Mouse (Mus musculus): ENCODE data around the gene Pcsk5.

Pcsk5 gene

DNA sequence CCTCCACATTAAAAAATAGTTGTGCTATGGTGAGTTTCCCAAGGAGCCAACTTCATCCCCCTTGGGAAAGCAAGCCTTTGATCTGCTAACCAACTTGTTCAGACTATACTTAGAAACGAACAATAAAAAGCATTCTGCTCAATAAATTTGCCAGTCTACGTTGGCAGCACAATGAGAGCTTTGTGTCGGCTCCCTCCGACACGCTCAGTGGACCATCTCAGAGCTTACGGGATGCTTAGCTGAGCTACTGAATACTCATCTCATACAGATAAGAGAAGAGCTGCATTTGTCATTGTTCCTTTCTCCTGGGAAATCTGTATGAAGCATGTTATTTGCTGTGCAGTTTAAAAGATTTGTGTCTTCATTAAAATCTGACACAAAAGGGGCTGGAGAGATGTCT, 451.0 kb downstream of the Pcsk5 start:
- DNase-seq: no peak

- DNase-seq: no peak
Observed at GRCm38 (mm10) chr19:17385426-17385825, 452.0 kb downstream of the Pcsk5 start.

- DNase-seq: no peak
Observed at GRCm38 (mm10) chr19:17385022-17385421, 452.4 kb downstream of the Pcsk5 start.

DNA sequence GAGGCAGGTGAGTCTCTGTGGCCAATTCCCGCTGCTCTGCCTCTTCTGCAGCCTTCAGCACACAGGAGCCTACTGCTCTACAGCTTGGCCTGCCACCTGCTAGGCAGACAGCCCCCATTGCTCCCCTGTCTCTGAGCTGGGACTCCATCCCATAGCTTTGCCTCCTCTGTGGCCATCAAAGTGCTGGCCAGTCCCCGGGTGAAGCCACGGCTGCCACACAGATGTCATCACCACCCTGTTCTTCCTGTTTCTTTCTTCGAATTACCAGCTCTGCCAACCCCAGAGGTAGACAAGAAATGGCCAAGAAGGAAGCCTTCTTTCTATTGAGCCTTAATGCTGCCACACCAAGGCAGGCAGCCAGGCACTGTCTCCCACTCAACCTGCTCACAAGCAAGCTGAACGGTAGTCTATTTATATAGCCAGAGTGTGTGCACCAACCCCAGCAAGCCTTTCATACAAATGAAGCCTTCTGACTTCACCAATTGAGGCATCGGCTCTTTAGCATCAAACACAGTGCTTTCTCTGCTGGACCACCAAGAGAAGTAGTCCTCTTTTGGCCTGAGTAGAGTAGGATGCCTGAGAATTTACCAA, 454.5 kb downstream of the Pcsk5 start:
- no peak for DNase-seq
